Mouse (Mus musculus) right cerebral cortex, postnatal 36 days (tissue): ENCODE data around the gene Tmcc3.
A peak's percentile ranks its signal among the peaks of the same experiment; 100 is the strongest.
"Not testable (repeated sequence)": the region's sequence is repeated elsewhere in the genome, so short reads cannot be mapped to it uniquely, and the experiment has no call there.

Experiments used
- DNase-seq, 2 experiments: peaks; one replicate each; pipeline ENCODE4 v3.0.0; 2022; ENCODE audit warnings: low spot score in 2 of 2, mixed read lengths in 1 of 2

Tmcc3 gene

DNA sequence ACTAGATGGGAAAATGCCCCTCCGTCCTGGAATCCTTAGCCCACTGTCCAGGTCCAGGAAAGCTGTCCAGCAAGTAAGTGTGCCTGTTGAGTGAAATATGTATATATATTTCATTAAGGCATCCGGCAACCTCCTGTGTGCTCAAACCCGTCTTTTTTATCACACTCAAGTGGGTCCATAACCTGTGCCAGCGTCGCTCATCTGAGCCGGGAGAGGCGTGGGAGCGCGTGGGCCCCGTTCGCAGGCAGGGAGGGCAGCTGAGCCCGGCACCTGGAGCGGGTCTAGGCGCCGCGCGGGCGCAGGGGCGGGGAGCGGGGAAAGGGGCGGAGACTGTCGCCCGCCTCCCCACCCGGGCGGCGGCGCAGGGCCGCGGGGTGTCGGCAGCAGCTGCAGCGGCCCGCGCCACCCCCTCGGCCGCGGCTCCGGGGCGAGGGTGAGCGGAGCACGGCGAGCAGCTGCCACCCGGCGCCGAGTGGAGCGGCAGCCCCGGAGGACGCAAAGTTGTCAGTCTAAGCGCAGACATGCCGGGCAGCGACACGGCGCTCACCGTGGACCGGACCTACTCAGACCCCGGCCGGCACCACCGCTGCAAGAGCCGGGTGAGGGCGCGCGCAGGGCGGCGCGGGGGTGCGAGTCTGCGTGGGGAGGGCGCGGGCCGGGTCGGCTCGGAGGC, 202.9 kb downstream of the Tmcc3 start:
- peak; percentile 31 to 48 for DNase-seq

DNA sequence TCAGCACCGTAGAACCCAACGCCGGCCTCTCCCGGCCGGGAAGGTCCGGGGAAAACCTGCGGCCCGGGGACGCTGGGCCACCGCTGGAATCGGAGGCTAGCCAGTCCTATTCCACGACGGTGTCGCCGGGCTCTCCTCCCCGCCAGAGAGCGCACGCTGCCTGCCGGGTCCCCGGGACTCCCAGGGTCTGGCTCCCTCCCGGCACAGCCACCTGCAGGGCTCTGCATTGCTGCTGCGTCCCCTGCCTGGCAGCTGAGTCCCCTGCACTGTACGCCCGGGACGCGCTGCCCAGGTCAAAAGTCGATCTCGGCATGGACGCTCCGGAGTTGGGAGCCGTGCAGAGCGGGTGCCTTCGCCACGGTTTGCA, 203.4 kb downstream of the Tmcc3 start:
- DNase-seq, result peak; percentile 31 to 49

DNA sequence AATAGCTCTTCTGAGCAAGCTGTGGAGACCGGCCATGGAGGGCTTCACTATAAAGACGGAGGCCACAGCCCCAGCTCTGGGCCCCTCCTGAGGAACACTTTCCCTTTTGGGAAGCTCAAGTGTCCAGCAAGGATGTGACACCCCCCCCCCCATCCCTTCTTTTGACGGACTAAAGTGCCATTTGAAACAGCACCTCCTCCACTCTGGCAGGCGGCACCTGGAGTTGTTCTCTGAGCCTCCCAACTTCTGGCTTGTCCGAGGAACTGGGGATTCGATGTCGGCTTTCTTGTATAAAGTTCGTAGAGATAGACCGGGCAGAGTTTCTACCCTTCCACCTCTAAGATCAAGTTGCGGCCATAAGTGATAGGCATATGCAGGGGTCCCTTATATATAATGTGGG, 203.8 kb downstream of the Tmcc3 start:
- DNase-seq, result no peak

GRCm38 (mm10) chr10:94519887-94520286, 208.1 kb downstream of the Tmcc3 start:
- no peak for DNase-seq

- DNase-seq, result peak; percentile 36 to 47
These were observed 208.8 kb downstream of the Tmcc3 start for GRCm38 (mm10) chr10:94520306-94521106.

DNA sequence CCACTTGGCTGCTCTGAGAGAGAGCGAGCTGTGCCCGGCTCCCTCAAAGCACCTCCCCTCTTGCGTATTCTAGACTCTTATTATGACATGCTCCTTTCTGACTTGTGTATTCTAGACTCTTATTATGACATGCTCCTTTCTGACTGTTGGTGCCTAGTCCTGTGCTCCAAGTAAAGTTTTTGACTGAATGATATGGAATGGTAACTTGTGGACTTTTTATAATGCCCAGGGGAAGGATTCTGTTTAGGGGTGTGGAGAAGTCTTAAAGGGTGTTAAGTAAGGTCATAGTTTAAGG, 209.3 kb downstream of the Tmcc3 start:
- DNase-seq, result no peak

- DNase-seq, result no peak
These were observed 210.0 kb downstream of the Tmcc3 start for GRCm38 (mm10) chr10:94521776-94522175.

GRCm38 (mm10) chr10:94523297-94523696, 211.5 kb downstream of the Tmcc3 start:
- peak; percentile 38 to 51 for DNase-seq

DNA sequence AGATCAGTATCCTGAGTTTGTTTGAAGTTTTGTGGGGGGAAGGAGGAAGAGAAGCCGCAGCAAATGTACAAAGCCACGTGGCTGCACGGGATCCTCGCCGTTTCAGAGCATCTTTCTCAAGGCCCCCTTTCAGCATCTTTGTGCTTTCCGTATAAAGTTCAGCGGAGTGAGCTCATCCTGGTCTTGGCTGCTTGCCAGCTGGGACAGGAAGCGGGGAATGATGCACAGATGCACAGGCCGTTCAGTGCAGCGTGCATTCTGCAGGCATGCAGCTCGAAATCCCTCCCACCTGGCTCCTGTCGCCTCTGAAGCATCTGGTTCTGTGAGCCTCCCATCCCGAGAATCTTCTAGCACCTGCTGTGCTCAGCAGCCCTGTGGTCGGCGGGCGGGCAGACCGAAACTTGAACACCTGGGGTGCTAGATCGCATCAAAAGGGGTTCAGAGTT, 212.0 kb downstream of the Tmcc3 start:
- DNase-seq, result peak; percentile 69

GRCm38 (mm10) chr10:94524966-94525365, 213.2 kb downstream of the Tmcc3 start:
- DNase-seq, result no peak

DNA sequence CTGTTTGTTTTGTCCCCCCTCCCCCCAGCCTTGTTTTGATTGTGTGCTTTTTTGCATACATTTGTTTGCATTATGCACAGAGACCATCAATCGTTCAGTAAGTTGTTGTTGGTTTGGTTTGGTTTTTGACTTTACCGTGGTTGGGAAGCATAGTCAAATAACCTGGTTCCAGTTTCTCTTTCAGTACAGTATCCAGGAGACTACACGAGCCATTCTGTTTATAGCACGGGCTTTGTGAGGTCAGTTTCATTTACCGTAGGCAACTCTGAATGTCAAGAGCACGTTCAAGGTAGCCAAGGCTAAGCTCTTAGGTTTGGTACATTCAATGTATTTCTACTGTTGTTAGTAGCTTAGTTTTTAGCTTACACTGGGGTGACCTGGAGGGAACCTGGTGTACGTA, 214.0 kb downstream of the Tmcc3 start:
- DNase-seq, result no peak

- no peak for DNase-seq
These were observed 215.1 kb downstream of the Tmcc3 start for GRCm38 (mm10) chr10:94526834-94527233.

- no peak for DNase-seq
These were observed 215.5 kb downstream of the Tmcc3 start for GRCm38 (mm10) chr10:94527248-94527647.

DNA sequence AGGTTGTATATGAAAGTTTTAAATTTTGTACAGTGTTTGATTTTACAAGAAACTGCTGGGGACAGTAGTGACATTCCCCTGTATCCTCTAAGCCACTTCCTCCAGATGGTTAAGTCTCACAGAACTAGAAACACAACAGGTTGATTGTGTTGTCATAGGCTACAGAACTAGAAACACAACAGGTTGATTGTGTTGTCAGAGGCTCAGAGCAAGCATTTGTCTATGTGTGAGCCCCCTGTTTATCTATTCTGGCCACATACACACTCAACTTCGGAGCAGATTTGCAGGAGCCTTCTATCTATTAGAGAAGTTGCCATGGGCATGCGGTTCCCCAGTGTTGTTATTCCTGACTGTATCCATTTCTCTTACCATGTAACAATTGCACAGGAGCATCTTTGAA, 218.3 kb downstream of the Tmcc3 start:
- no peak for DNase-seq

GRCm38 (mm10) chr10:94531482-94531881, 219.7 kb downstream of the Tmcc3 start:
- DNase-seq, result no peak

GRCm38 (mm10) chr10:94533081-94533724, 221.5 kb downstream of the Tmcc3 start:
- DNase-seq, result no peak

- DNase-seq, result not testable (repeated sequence)
These were observed 226.9 kb downstream of the Tmcc3 start for GRCm38 (mm10) chr10:94538623-94539022.

- no peak for DNase-seq
These were observed 228.5 kb downstream of the Tmcc3 start for GRCm38 (mm10) chr10:94540241-94540640.

DNA sequence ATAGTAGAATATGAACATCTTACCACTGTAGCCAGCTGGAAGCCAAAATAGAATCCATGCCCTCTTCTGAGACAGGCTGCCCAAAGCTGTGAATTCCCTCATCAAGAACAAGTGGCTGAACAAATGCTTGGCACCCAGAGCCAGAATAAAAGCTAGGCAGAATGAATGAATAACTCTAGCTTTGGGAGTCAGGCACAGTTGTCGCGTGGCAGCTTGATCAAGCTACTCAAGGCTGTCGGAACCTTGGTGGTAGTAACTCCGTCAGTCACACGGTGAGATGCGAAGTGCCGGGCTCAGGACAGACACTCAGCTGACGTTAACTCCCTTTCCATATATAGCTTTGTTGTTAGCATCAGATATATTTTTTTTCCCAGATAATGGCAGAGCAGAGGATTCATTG, 232.2 kb downstream of the Tmcc3 start:
- DNase-seq, result no peak

DNA sequence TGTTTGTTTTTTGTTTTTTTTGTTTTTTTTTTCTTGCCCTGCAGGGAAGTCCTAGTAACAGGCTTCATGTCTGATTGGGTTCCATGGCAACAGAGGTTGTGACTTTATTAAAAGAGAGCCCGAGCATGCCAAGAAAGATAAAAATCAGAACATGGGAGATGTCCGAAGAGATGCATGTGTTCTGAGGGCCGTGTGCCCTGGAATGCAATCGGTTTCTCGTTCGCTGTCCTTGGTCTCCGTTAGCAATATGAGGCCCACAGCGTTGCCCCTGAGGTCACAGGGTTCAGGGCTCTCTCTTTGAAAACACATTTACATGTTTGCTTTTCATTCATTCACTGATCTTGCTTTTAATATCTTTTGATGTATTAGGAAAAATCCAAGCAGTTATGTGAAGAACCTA, 233.1 kb downstream of the Tmcc3 start:
- DNase-seq, result no peak

- DNase-seq, result peak; percentile 42 to 51
These were observed 233.7 kb downstream of the Tmcc3 start for GRCm38 (mm10) chr10:94545259-94546019.

GRCm38 (mm10) chr10:94546617-94547016, 234.9 kb downstream of the Tmcc3 start:
- no peak for DNase-seq
